Mouse (Mus musculus) forebrain, postnatal 0 days (tissue): Measurements from ENCODE around the gene Enpp6. TPM values are rescaled to one million over a fixed set of nuclear protein-coding genes. Genes with fewer than 3 reads are reported as not detected.

Source experiments
- ATAC-seq: fragments of 200-750 bp; cut with Nextera tagmentation; 2 replicates; pipeline ENCODE4 v1.8.0; 2017; ENCODE audit warnings: mild to moderate bottlenecking, moderate library complexity
- DNase-seq: peaks from one replicate; pipeline ENCODE4 v3.0.0-alpha.2; 2015
- H3K27ac ChIP-seq: fragments of 300-500 bp; sonication (generic); 2 replicates; pipeline ENCODE4 v1.5.1; 2014; ENCODE audit warnings: low read depth, mild to moderate bottlenecking, antibody characterized with exemption, low read length, moderate library complexity, mixed read lengths
- H3K27me3 ChIP-seq: fragments of 300-500 bp; sonication (generic); 2 replicates; pipeline ENCODE4 v1.6.1; 2014; ENCODE audit warnings: mild to moderate bottlenecking, low read length, mixed read lengths; ENCODE audit not compliant: insufficient read depth
- H3K36me3 ChIP-seq: fragments of 300-500 bp; sonication (generic); 2 replicates; pipeline ENCODE4 v1.6.1; 2014; ENCODE audit warnings: mild to moderate bottlenecking, moderate library complexity; ENCODE audit not compliant: insufficient read depth
- H3K4me1 ChIP-seq: fragments of 300-500 bp; sonication (generic); 2 replicates; pipeline ENCODE4 v1.6.1; 2014; ENCODE audit warnings: antibody characterized with exemption; ENCODE audit not compliant: insufficient read depth
- H3K4me2 ChIP-seq: fragments of 300-500 bp; sonication (generic); 2 replicates; pipeline ENCODE4 v1.6.1; 2014; ENCODE audit warnings: low read depth, mild to moderate bottlenecking, moderate library complexity
- H3K4me3 ChIP-seq: fragments of 300-500 bp; sonication (generic); 2 replicates; pipeline ENCODE4 v1.5.1; 2014; ENCODE audit warnings: low read depth, low read length, mixed read lengths
- H3K9ac ChIP-seq: fragments of 300-500 bp; sonication (generic); 2 replicates; pipeline ENCODE4 v1.6.1; 2014; ENCODE audit warnings: mild to moderate bottlenecking
- H3K9me3 ChIP-seq: fragments of 300-500 bp; sonication (generic); 2 replicates; pipeline ENCODE4 v1.6.1; 2016; ENCODE audit warnings: low read length
- CTCF ChIP-seq: sonication (generic); IDR thresholded peaks from 2 replicates; pipeline ENCODE4 v1.5.1; 2016; ENCODE audit warnings: antibody characterized with exemption, control low read depth, low read depth
- WGBS: fragments of 180-500 bp; shearing (Covaris S2); extraction: QIAGEN DNeasy Blood & Tissue Kit; methylation state at CpG from one replicate; pipeline ENCODE4 v1.1.7; 2014; 5-methylcytosine and 5-hydroxymethylcytosine counted together
- polyA plus RNA-seq: library from polyadenylated mRNA; unstranded; fragments of >200 nt; fragmentation: Nextera tagmentation; extraction: Ambion mirVana; gene quantifications from 2 replicates; pipeline ENCODE4 v1.2.1, GENCODE M21; 2015
- total RNA-seq: library from RNA; depleted of rRNA; stranded (reverse); fragments of >200 nt; gene quantifications from 2 replicates; pipeline ENCODE4 v1.2.3, GENCODE M21; 2014

Gene Enpp6
- total and polyA plus RNA-seq, 2 experiments from 2014 or later: 0.38 to 0.43 TPM

- Histone ChIP-seq H3K9ac (no peak overlapping the region), H3K4me3 (no peak overlapping the region), H3K4me1 (no peaks in the 10 kb centered on the region), H3K27me3 (no peaks in the 10 kb centered on the region), H3K4me2 (no peak overlapping the region), H3K9me3 (no peaks in the 10 kb centered on the region), H3K27ac (no peak overlapping the region), H3K36me3 (no peaks in the 10 kb centered on the region)
- TF ChIP-seq CTCF: no peak
- no peak for ATAC-seq
- WGBS: 77% methylated on average over 7 of the region's 7 CpGs
- no peak for DNase-seq
Measured at GRCm38 (mm10) chr8:47061105-47061720, 74.5 kb downstream of the Enpp6 start.

- H3K9me3 ChIP-seq: 0 out of 2 replicates have a peak, but pooled peaks cover 3% of the 10 kb centered on the region
- H3K4me3 ChIP-seq: no peak overlapping the region
- no peak for TF ChIP-seq CTCF
- ATAC-seq (peak; percentile 63), DNase-seq (peak; percentile 39)
- H3K4me1 ChIP-seq: no peaks in the 10 kb centered on the region
- no peaks in the 10 kb centered on the region for H3K36me3 ChIP-seq
- H3K27me3 ChIP-seq: no peaks in the 10 kb centered on the region
- H3K27ac ChIP-seq: no peak overlapping the region
- 74% methylated on average over 9 of the region's 9 CpGs for WGBS
- H3K4me2 ChIP-seq: no peak overlapping the region
- no peak overlapping the region for H3K9ac ChIP-seq
Measured at GRCm38 (mm10) chr8:47067121-47067520, 80.4 kb downstream of the Enpp6 start.

- Histone ChIP-seq H3K9ac (no peak overlapping the region), H3K27ac (no peak overlapping the region), H3K4me2 (no peak overlapping the region), H3K4me1 (no peaks in the 10 kb centered on the region), H3K27me3 (no peaks in the 10 kb centered on the region), H3K4me3 (no peak overlapping the region), H3K36me3 (no peaks in the 10 kb centered on the region), H3K9me3 (0 out of 2 replicates have a peak, but pooled peaks cover 10% of the 10 kb centered on the region)
- no peak for TF ChIP-seq CTCF
- 85% methylated on average over 3 of the region's 3 CpGs for WGBS
- ATAC-seq (no peak), DNase-seq (no peak)
Measured at GRCm38 (mm10) chr8:47069634-47070033, 82.9 kb downstream of the Enpp6 start.

- no peak for TF ChIP-seq CTCF
- no peak overlapping the region for H3K4me2 ChIP-seq
- no peak overlapping the region for H3K9ac ChIP-seq
- DNase-seq (no peak), ATAC-seq (no peak)
- 0 out of 2 replicates have a peak, but pooled peaks cover 10% of the 10 kb centered on the region for H3K9me3 ChIP-seq
- no peak overlapping the region for H3K4me3 ChIP-seq
- no peaks in the 10 kb centered on the region for H3K27me3 ChIP-seq
- H3K4me1 ChIP-seq: no peaks in the 10 kb centered on the region
- H3K36me3 ChIP-seq: no peaks in the 10 kb centered on the region
- WGBS: 91% methylated on average over 5 of the region's 5 CpGs
- no peak overlapping the region for H3K27ac ChIP-seq
Measured at GRCm38 (mm10) chr8:47072001-47072400, 85.3 kb downstream of the Enpp6 start.

DNA sequence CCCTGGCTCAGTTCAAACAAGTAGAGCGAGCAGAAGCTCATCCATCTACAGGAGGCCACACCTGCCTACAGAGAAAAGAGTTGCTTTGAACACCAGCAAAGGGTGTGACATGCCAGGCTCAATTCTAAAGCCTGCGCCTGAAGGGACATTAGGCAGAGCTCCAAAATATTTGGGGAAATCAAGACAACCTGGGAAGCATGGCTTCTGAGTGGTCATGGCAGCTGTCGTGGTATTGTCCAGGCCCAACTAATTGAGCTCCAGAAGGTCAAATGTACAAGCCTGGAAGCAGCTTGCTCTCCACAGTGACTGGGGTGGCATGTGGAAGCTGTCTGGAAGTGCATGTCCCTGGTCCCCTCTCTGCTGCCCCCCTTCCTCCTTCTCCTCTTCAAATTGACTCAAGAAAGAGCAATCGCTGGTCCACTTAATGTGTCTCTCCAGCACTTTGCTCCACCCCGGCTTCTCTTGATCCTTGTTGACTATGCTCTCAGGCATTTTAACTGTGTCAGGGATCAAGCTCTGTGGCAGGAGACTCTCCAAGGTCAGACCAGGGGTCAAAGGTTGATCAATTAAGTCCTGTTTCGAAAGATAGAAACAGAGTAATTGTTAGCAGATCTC is 89.4 kb downstream of the Enpp6 start:
- Histone ChIP-seq H3K4me2 (no peak overlapping the region), H3K9ac (no peak overlapping the region), H3K4me3 (no peak overlapping the region), H3K27ac (no peak overlapping the region), H3K27me3 (no peaks in the 10 kb centered on the region), H3K4me1 (no peaks in the 10 kb centered on the region), H3K9me3 (0 out of 2 replicates have a peak, but pooled peaks cover 10% of the 10 kb centered on the region), H3K36me3 (no peaks in the 10 kb centered on the region)
- ATAC-seq (no peak), DNase-seq (no peak)
- 88% methylated on average over 6 of the region's 6 CpGs for WGBS
- no peak for TF ChIP-seq CTCF

DNA sequence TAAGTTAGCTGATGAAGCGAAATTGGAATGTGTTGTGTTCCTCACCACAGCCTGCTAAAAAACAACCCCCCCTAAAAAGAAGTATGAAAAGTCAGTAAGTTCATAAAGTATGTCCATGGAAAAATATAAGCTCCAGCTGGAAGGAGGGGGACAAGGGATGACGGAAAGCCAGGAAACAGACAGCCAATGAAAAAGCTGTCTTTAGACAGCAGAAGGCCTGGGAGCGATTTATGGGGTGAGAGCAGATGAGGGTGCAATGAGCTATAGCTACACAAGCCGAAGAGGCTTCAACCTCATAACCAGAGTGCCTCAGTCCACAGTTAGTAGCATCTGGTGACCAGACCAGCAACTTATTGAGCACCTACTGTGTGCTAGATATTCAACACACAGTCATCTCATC is 93.3 kb downstream of the Enpp6 start:
- no peaks in the 10 kb centered on the region for H3K4me1 ChIP-seq
- ATAC-seq: no peak
- DNase-seq: no peak
- no peaks in the 10 kb centered on the region for H3K36me3 ChIP-seq
- no peak overlapping the region for H3K4me2 ChIP-seq
- H3K27ac ChIP-seq: no peak overlapping the region
- no peak overlapping the region for H3K9ac ChIP-seq
- H3K27me3 ChIP-seq: no peaks in the 10 kb centered on the region
- no peak overlapping the region for H3K4me3 ChIP-seq
- 85% methylated on average over 4 of the region's 4 CpGs for WGBS
- no peak for TF ChIP-seq CTCF
- no peaks in the 10 kb centered on the region for H3K9me3 ChIP-seq

- ATAC-seq (peak; percentile 43), DNase-seq (peak; percentile 49)
- H3K27ac ChIP-seq: no peak overlapping the region
- no peak overlapping the region for H3K4me3 ChIP-seq
- H3K9me3 ChIP-seq: no peaks in the 10 kb centered on the region
- H3K36me3 ChIP-seq: no peaks in the 10 kb centered on the region
- TF ChIP-seq CTCF: no peak
- H3K27me3 ChIP-seq: no peaks in the 10 kb centered on the region
- 73% methylated on average over 22 of the region's 22 CpGs for WGBS
- H3K4me1 ChIP-seq: no peaks in the 10 kb centered on the region
- H3K4me2 ChIP-seq: peak overlapping the region; percentile 20; the same call in 1 of the 2 replicates
- no peak overlapping the region for H3K9ac ChIP-seq
Measured at GRCm38 (mm10) chr8:47082201-47083027, 95.7 kb downstream of the Enpp6 start.
